Mouse (Mus musculus): ENCODE measurements at regions not wholly inside any gene's neighbourhood (a gene's known extent, or its start where the extent isn't known, plus 50 kb on each side); places are given as distances from the start of the nearest gene placed in this dataset.

- TF ChIP-seq CTCF (IDR thresholded peaks at IDR 0.05; ENCODE audit: borderline replicate concordance, insufficient read depth, low read length): no peak
- TF ChIP-seq POLR2A (IDR thresholded peaks at IDR 0.05; ENCODE audit: low read depth, low read length): no peak
Measured at GRCm38 (mm10) chr3:146341652-146342340, 62.6 kb upstream of the Ssx2ip start.

All from embryonic fibroblast, embryonic 13.5 days (primary cell).